Mouse (Mus musculus) cerebellum, postnatal 14 days (tissue): ENCODE results near the gene Gdpd4.

Experiments
- DNase-seq, 2 experiments: peaks; one replicate each; pipeline ENCODE4 v3.0.0; 2021; ENCODE audit warnings: mixed read lengths in 2 of 2

The Gdpd4 gene

GRCm38 (mm10) chr7:98086346-98086745 is 166.6 kb downstream of the Gdpd4 start:
- DNase-seq: no peak

- no peak for DNase-seq
Observed at GRCm38 (mm10) chr7:98095852-98096251, 176.1 kb downstream of the Gdpd4 start.

GRCm38 (mm10) chr7:98097557-98097956 is 177.8 kb downstream of the Gdpd4 start:
- no peak for DNase-seq
